Comparison of ENCODE assay signal across 9 mouse cellular contexts in the genomic region with DNA sequence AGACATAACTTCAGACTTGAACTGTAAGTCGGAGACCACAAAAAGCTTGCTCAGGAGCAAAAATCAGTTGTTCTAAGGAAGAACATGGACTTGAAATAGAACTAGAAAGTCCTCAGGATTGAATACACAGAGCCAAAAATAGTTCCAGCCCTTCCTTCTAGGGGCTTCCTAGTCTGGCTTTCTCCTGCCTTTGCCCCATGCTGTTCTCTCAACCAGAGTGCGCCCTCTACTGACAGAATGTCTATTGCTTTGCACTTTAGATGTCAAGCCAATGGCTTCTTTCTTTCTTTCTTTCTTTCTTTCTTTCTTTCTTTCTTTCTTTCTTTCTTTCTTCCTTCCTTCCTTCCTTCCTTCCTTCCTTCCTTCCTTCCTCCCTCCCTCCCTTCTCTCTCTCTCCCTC. TPM values are rescaled to one million over a fixed set of nuclear protein-coding genes. Genes with fewer than 3 reads are reported as not detected.
DNase-seq lines count a peak whose midpoint lies in the region; ATAC-seq and TF ChIP-seq lines count a peak whose summit lies in the region.
"Had no signal": no experiment of that assay in that cellular context is flagged by ENCODE, and none has a peak within 500 bp of the region (broad histone marks: within the 10 kb centered on the region; RNA-seq: fewer than 3 reads in every experiment).

No protein-coding gene starts in this region.

- no peak overlapping the region for H3K27ac ChIP-seq in heart, embryonic 10.5 days
- H3K27ac ChIP-seq in limb, embryonic 14.5 days (replicated peaks; ENCODE audit: low read depth, low read length), result no peak overlapping the region
- no peak overlapping the region for H3K27ac ChIP-seq in hindbrain, embryonic 10.5 days

- ATAC-seq in limb, embryonic 14.5 days (ENCODE audit: low FRiP score, low read depth), result no peak

- WGBS in heart, embryonic 10.5 days, result 40% methylated on average over 2 of the region's 2 CpGs
- 52% methylated on average over 2 of the region's 2 CpGs for WGBS in limb, embryonic 14.5 days
- 54% methylated on average over 2 of the region's 2 CpGs for WGBS in hindbrain, embryonic 10.5 days

- no peaks in the 10 kb centered on the region for H3K36me3 ChIP-seq in heart, embryonic 10.5 days
- no peaks in the 10 kb centered on the region for H3K36me3 ChIP-seq in limb, embryonic 14.5 days (ENCODE audit: control insufficient read depth, insufficient read depth, low read length)
- H3K36me3 ChIP-seq in hindbrain, embryonic 10.5 days, result no peaks in the 10 kb centered on the region

- no peak for TF ChIP-seq POLR2A in limb, embryonic 14.5 days (IDR thresholded peaks at IDR 0.05; ENCODE audit: borderline replicate concordance, extremely low read depth, insufficient read depth, insufficient read length)

- H3K27me3 ChIP-seq in heart, embryonic 10.5 days (ENCODE audit: insufficient read depth, poor library complexity, severe bottlenecking), result peaks cover 9% of the 10 kb centered on the region; the same call in 1 of the 2 replicates
- H3K27me3 ChIP-seq in limb, embryonic 14.5 days (ENCODE audit: control insufficient read depth, insufficient read depth, low read length), result no peaks in the 10 kb centered on the region
- H3K27me3 ChIP-seq in hindbrain, embryonic 10.5 days (ENCODE audit: insufficient read depth, poor library complexity, severe bottlenecking), result no peaks in the 10 kb centered on the region

- H3K4me3 ChIP-seq in heart, embryonic 10.5 days, result no peak overlapping the region
- no peak overlapping the region for H3K4me3 ChIP-seq in limb, embryonic 14.5 days (replicated peaks; ENCODE audit: low read length)
- H3K4me3 ChIP-seq in hindbrain, embryonic 10.5 days, result no peak overlapping the region
- H3K4me3 ChIP-seq: myocyte had no signal

- intact Hi-C loops in heart, postnatal 14 days (cut with DNase I), result loop anchor here (2.0 kb wide), 1 partner anchor 128 kb away; no protein-coding TSS in a partner anchor

- H3K9me3 ChIP-seq in heart, embryonic 10.5 days, result no peaks in the 10 kb centered on the region
- H3K9me3 ChIP-seq in limb, embryonic 14.5 days (ENCODE audit: control insufficient read depth, low read length), result no peaks in the 10 kb centered on the region
- no peaks in the 10 kb centered on the region for H3K9me3 ChIP-seq in hindbrain, embryonic 10.5 days

- no peak overlapping the region for H3K9ac ChIP-seq in limb, embryonic 14.5 days (ENCODE audit: low read depth, low read length, severe bottlenecking)

- H3K4me2 ChIP-seq in limb, embryonic 14.5 days (replicated peaks; ENCODE audit: low read depth, low read length, severe bottlenecking), result no peak overlapping the region

- H3K4me1 ChIP-seq in heart, embryonic 10.5 days, result no peaks in the 10 kb centered on the region; the same call in 1 of the 2 replicates
- no peaks in the 10 kb centered on the region for H3K4me1 ChIP-seq in limb, embryonic 14.5 days (ENCODE audit: control insufficient read depth, insufficient read depth, low read length)
- no peaks in the 10 kb centered on the region for H3K4me1 ChIP-seq in hindbrain, embryonic 10.5 days (replicated peaks)

- DNase-seq in heart, postnatal 14 days, result peak; percentile 33 to 72
- no peak for DNase-seq in heart, embryonic 10.5 days (ENCODE audit: low spot score)
- DNase-seq in thymus, postnatal 0 days (ENCODE audit: low spot score), result peak; percentile 59
- no peak for DNase-seq in thymus, postnatal 36 days
- peak; percentile 40 for DNase-seq in cerebellum, adult 8-10 months
- peak; percentile 36 for DNase-seq in limb, embryonic 14.5 days (ENCODE audit: low spot score)
- no peak for DNase-seq in ovary, postnatal 10 days (ENCODE audit: low spot score)
- DNase-seq in hindbrain, embryonic 10.5 days (ENCODE audit: low spot score), result no peak

RNA-seq across cellular contexts. Expression of gene Gprin2, which starts 7.2 kb away (rescaled TPM):
- under 1 TPM; 0.07 TPM for total RNA-seq in heart, postnatal 14 days (2021)
- 0.17 and 0.46 TPM in 2 replicates for polyA plus RNA-seq in heart, embryonic 10.5 days (2016; fragmentation: Nextera tagmentation; extraction: Ambion mirVana)
- 0.09 and 0.14 TPM in 2 replicates for polyA plus RNA-seq in thymus, postnatal 0 days (2015; fragmentation: Nextera tagmentation; extraction: Ambion mirVana)
- 1.2 and 3.4 TPM in 2 replicates for polyA plus RNA-seq in limb, embryonic 14.5 days (2012; rRNA removed)
- 0.70 and 0.81 TPM in 2 replicates for polyA plus RNA-seq in limb, embryonic 14.5 days (2014; fragmentation: Nextera tagmentation; extraction: Ambion mirVana)
- 0.49 and 1.2 TPM in 2 replicates for polyA plus RNA-seq in hindbrain, embryonic 10.5 days (2016; fragmentation: Nextera tagmentation; extraction: Ambion mirVana)

RNA-seq across cellular contexts. Expression of gene Syt15, which starts 10.7 kb away (rescaled TPM):
- total RNA-seq in heart, postnatal 14 days (2021), result 1 to 10 TPM in 1 of 2 experiments, under 1 TPM in 1; 0.63 to 1.2 TPM
- 0.29 and 0.52 TPM in 2 replicates for polyA plus RNA-seq in heart, embryonic 10.5 days (2016; fragmentation: Nextera tagmentation; extraction: Ambion mirVana)
- 0.22 and 0.38 TPM in 2 replicates for polyA plus RNA-seq in thymus, postnatal 0 days (2015; fragmentation: Nextera tagmentation; extraction: Ambion mirVana)
- polyA plus RNA-seq in limb, embryonic 14.5 days (2012; rRNA removed), result 0.65 and 0.83 TPM in 2 replicates
- polyA plus RNA-seq in limb, embryonic 14.5 days (2014; fragmentation: Nextera tagmentation; extraction: Ambion mirVana), result 0.51 and 0.53 TPM in 2 replicates
- polyA plus RNA-seq in hindbrain, embryonic 10.5 days (2016; fragmentation: Nextera tagmentation; extraction: Ambion mirVana), result 0.14 and 0.17 TPM in 2 replicates
- polyA plus RNA-seq: myocyte had no signal

RNA-seq across cellular contexts. Expression of gene Npy4r, which starts 56.4 kb away (rescaled TPM):
- total RNA-seq in heart, postnatal 14 days (2021), result under 1 TPM; 0.07 to 0.24 TPM
- polyA plus RNA-seq in heart, embryonic 10.5 days (2016; fragmentation: Nextera tagmentation; extraction: Ambion mirVana), result 0.04 and 0.05 TPM in 2 replicates
- polyA plus RNA-seq in thymus, postnatal 0 days (2015; fragmentation: Nextera tagmentation; extraction: Ambion mirVana), result 0.08 TPM in 1 of 2 replicates, not detected in the other
- polyA plus RNA-seq in limb, embryonic 14.5 days (2012; rRNA removed), result 0.01 and 0.06 TPM in 2 replicates
- 0.06 TPM in 1 of 2 replicates, not detected in the other for polyA plus RNA-seq in limb, embryonic 14.5 days (2014; fragmentation: Nextera tagmentation; extraction: Ambion mirVana)
- polyA plus RNA-seq in hindbrain, embryonic 10.5 days (2016; fragmentation: Nextera tagmentation; extraction: Ambion mirVana), result not detected in 2 replicates

Comparison
In these comparisons a context has a peak if more than half of its experiments do, and no peak if none do; other contexts are left out.
1. DNase-seq: peak in heart, postnatal 14 days (2 of 2), thymus, postnatal 0 days (single experiment), cerebellum, adult 8-10 months (single experiment) and limb, embryonic 14.5 days (single experiment); none in heart, embryonic 10.5 days (single experiment), thymus, postnatal 36 days (0 of 2), ovary, postnatal 10 days (single experiment) and hindbrain, embryonic 10.5 days (single experiment).